Mouse (Mus musculus) cerebellum, postnatal 10 days (tissue): Measurements from ENCODE around the gene Babam2.
"Not testable (repeated sequence)": the region's sequence is repeated elsewhere in the genome, so short reads cannot be mapped to it uniquely, and the experiment has no call there.

Experiments
- DNase-seq, 2 experiments: peaks; one replicate each; pipeline ENCODE4 v3.0.0; 2021; ENCODE audit warnings: mixed read lengths in 2 of 2

The Babam2 gene

GRCm38 (mm10) chr5:31839973-31840372 is 142.5 kb downstream of the Babam2 start:
- DNase-seq = no peak

GRCm38 (mm10) chr5:31840406-31840805 is 142.9 kb downstream of the Babam2 start:
- no peak for DNase-seq

GRCm38 (mm10) chr5:31844856-31845255 is 147.4 kb downstream of the Babam2 start:
- no peak for DNase-seq

GRCm38 (mm10) chr5:31846971-31847370 is 149.5 kb downstream of the Babam2 start:
- no peak for DNase-seq

- DNase-seq = no peak
Observed at GRCm38 (mm10) chr5:31848995-31849394, 151.5 kb downstream of the Babam2 start.

GRCm38 (mm10) chr5:31852786-31853185 is 155.3 kb downstream of the Babam2 start:
- no peak for DNase-seq

- no peak for DNase-seq
Observed at GRCm38 (mm10) chr5:31853831-31854230, 156.3 kb downstream of the Babam2 start.

GRCm38 (mm10) chr5:31858877-31859276 is 161.4 kb downstream of the Babam2 start:
- not testable (repeated sequence) for DNase-seq

GRCm38 (mm10) chr5:31860426-31860825 is 162.9 kb downstream of the Babam2 start:
- no peak for DNase-seq

GRCm38 (mm10) chr5:31860831-31861624 is 163.5 kb downstream of the Babam2 start:
- no peak for DNase-seq

GRCm38 (mm10) chr5:31862753-31863468 is 165.4 kb downstream of the Babam2 start:
- DNase-seq = no peak

GRCm38 (mm10) chr5:31864095-31864494 is 166.6 kb downstream of the Babam2 start:
- no peak for DNase-seq

- DNase-seq = no peak
Observed at GRCm38 (mm10) chr5:31866071-31866470, 168.6 kb downstream of the Babam2 start.

- DNase-seq = no peak
Observed at GRCm38 (mm10) chr5:31870856-31871520, 173.5 kb downstream of the Babam2 start.

GRCm38 (mm10) chr5:31873328-31873727 is 175.8 kb downstream of the Babam2 start:
- DNase-seq = no peak

GRCm38 (mm10) chr5:31874543-31874942 is 177.1 kb downstream of the Babam2 start:
- no peak for DNase-seq

- DNase-seq = peak; percentile 31 to 57
Observed at GRCm38 (mm10) chr5:31875443-31875842, 178.0 kb downstream of the Babam2 start.

- DNase-seq = peak; percentile 5 to 9
Observed at GRCm38 (mm10) chr5:31876216-31876974, 178.9 kb downstream of the Babam2 start.

- no peak for DNase-seq
Observed at GRCm38 (mm10) chr5:31880457-31880856, 183.0 kb downstream of the Babam2 start.

GRCm38 (mm10) chr5:31882297-31882696 is 184.8 kb downstream of the Babam2 start:
- DNase-seq = no peak

GRCm38 (mm10) chr5:31884962-31885361 is 187.5 kb downstream of the Babam2 start:
- DNase-seq = no peak

- no peak for DNase-seq
Observed at GRCm38 (mm10) chr5:31887590-31887989, 190.1 kb downstream of the Babam2 start.

GRCm38 (mm10) chr5:31888341-31888740 is 190.9 kb downstream of the Babam2 start:
- DNase-seq = peak; percentile 11 to 31
